Mouse (Mus musculus): ENCODE results near the gene Ppp6r3. TPM values are rescaled to one million over a fixed set of nuclear protein-coding genes. Genes with fewer than 3 reads are reported as not detected.
A peak's percentile ranks its signal among the peaks of the same experiment; 100 is the strongest.

Ppp6r3 gene
- total RNA-seq, 4 experiments from 2014 or later: 71.8 to 91.5 (median 85.1) TPM

- DNase-seq (ENCODE audit: low spot score in 2 of 2): no peak
Observed at GRCm38 (mm10) chr19:3529781-3530180, 45.8 kb downstream of the Ppp6r3 start.

- DNase-seq (ENCODE audit: low spot score in 2 of 2): no peak
Observed at GRCm38 (mm10) chr19:3528646-3529045, 46.9 kb downstream of the Ppp6r3 start.

GRCm38 (mm10) chr19:3527531-3527930 is 48.0 kb downstream of the Ppp6r3 start:
- DNase-seq (ENCODE audit: low spot score in 2 of 2): no peak

GRCm38 (mm10) chr19:3519471-3520169 is 55.9 kb downstream of the Ppp6r3 start:
- DNase-seq (ENCODE audit: low spot score in 2 of 2): no peak

GRCm38 (mm10) chr19:3497216-3497615 is 78.3 kb downstream of the Ppp6r3 start:
- DNase-seq (ENCODE audit: low spot score in 2 of 2): no peak

- no peak for DNase-seq (ENCODE audit: low spot score in 2 of 2)
Observed at GRCm38 (mm10) chr19:3489826-3490225, 85.7 kb downstream of the Ppp6r3 start.

- DNase-seq (ENCODE audit: low spot score in 2 of 2): no peak
Observed at GRCm38 (mm10) chr19:3482831-3483230, 92.7 kb downstream of the Ppp6r3 start.

- no peak for DNase-seq (ENCODE audit: low spot score in 2 of 2)
Observed at GRCm38 (mm10) chr19:3480101-3480500, 95.4 kb downstream of the Ppp6r3 start.

GRCm38 (mm10) chr19:3476996-3477395 is 98.6 kb downstream of the Ppp6r3 start:
- no peak for DNase-seq (ENCODE audit: low spot score in 2 of 2)

- DNase-seq (ENCODE audit: low spot score in 2 of 2): no peak
Observed at GRCm38 (mm10) chr19:3471218-3471617, 104.3 kb downstream of the Ppp6r3 start.

GRCm38 (mm10) chr19:3467574-3467973 is 108.0 kb downstream of the Ppp6r3 start:
- no peak for DNase-seq (ENCODE audit: low spot score in 2 of 2)

- no peak for DNase-seq (ENCODE audit: low spot score in 2 of 2)
Observed at GRCm38 (mm10) chr19:3459986-3460385, 115.6 kb downstream of the Ppp6r3 start.

- DNase-seq (ENCODE audit: low spot score in 2 of 2): no peak
Observed at GRCm38 (mm10) chr19:3458331-3459099, 117.0 kb downstream of the Ppp6r3 start.

GRCm38 (mm10) chr19:3457700-3458099 is 117.8 kb downstream of the Ppp6r3 start:
- no peak for DNase-seq (ENCODE audit: low spot score in 2 of 2)

GRCm38 (mm10) chr19:3451649-3452048 is 123.9 kb downstream of the Ppp6r3 start:
- peak in 1 of 2 experiments; percentile 40 for DNase-seq (ENCODE audit: low spot score in 2 of 2)

GRCm38 (mm10) chr19:3451170-3451569 is 124.4 kb downstream of the Ppp6r3 start:
- DNase-seq (ENCODE audit: low spot score in 2 of 2): peak; percentile 66 to 74

- no peak for DNase-seq (ENCODE audit: low spot score in 2 of 2)
Observed at GRCm38 (mm10) chr19:3450714-3451113, 124.8 kb downstream of the Ppp6r3 start.

GRCm38 (mm10) chr19:3449248-3449647 is 126.3 kb downstream of the Ppp6r3 start:
- no peak for DNase-seq (ENCODE audit: low spot score in 2 of 2)

GRCm38 (mm10) chr19:3447348-3447747 is 128.2 kb downstream of the Ppp6r3 start:
- no peak for DNase-seq (ENCODE audit: low spot score in 2 of 2)

GRCm38 (mm10) chr19:3441092-3441491 is 134.5 kb downstream of the Ppp6r3 start:
- DNase-seq (ENCODE audit: low spot score in 2 of 2): no peak

- DNase-seq (ENCODE audit: low spot score in 2 of 2): no peak
Observed at GRCm38 (mm10) chr19:3440667-3441066, 134.9 kb downstream of the Ppp6r3 start.

- no peak for DNase-seq (ENCODE audit: low spot score in 2 of 2)
Observed at GRCm38 (mm10) chr19:3437980-3438379, 137.6 kb downstream of the Ppp6r3 start.

GRCm38 (mm10) chr19:3436840-3437239 is 138.7 kb downstream of the Ppp6r3 start:
- DNase-seq (ENCODE audit: low spot score in 2 of 2): no peak

Data from layer of hippocampus, adult 8-10 months (tissue).